In genomic region chr19:10347628-10348273, GRCm38 (mm10) we compare ENCODE assay signal across 12 mouse cellular contexts. TPM values are rescaled to one million over a fixed set of nuclear protein-coding genes. Genes with fewer than 3 reads are reported as not detected.
"Had no signal": no experiment of that assay in that cellular context is flagged by ENCODE, and none has a peak within 500 bp of the region (broad histone marks: within the 10 kb centered on the region; RNA-seq: fewer than 3 reads in every experiment).

No protein-coding gene starts in this region.

- H3K27ac ChIP-seq: layer of hippocampus, adult 2 months; limb, embryonic 13.5 days; liver, embryonic 14.5 days; neural tube, embryonic 15.5 days had no signal

- H3K36me3 ChIP-seq: limb, embryonic 13.5 days; neural tube, embryonic 15.5 days had no signal

- H3K4me2 ChIP-seq: limb, embryonic 13.5 days; neural tube, embryonic 15.5 days had no signal

- DNase-seq: kidney, postnatal 10 days; kidney, postnatal 4 days; left cerebral cortex, postnatal 4 days; lung, adult 18-20 months; right cerebral cortex, adult 18-20 months; right cerebral cortex, postnatal 25 days; thymus, postnatal 36 days had no signal

- H3K4me3 ChIP-seq: layer of hippocampus, adult 2 months; limb, embryonic 13.5 days; neural tube, embryonic 15.5 days had no signal

- H3K9me3 ChIP-seq: neural tube, embryonic 15.5 days had no signal

- H3K4me1 ChIP-seq: limb, embryonic 13.5 days had no signal

- H3K9ac ChIP-seq: limb, embryonic 13.5 days; liver, embryonic 14.5 days; neural tube, embryonic 15.5 days had no signal

- H3K27me3 ChIP-seq: neural tube, embryonic 15.5 days had no signal

RNA-seq across cellular contexts. Expression of gene Syt7, which starts 41.1 kb away (rescaled TPM):
- total RNA-seq: megakaryocyte-erythroid progenitor cell, adult 5-6 weeks had no signal

RNA-seq across cellular contexts. Expression of gene Dagla, which starts 43.1 kb away (rescaled TPM):
- total RNA-seq: megakaryocyte-erythroid progenitor cell, adult 5-6 weeks had no signal
